Mouse (Mus musculus) CD4-positive, CD25-positive, alpha-beta regulatory T cell, adult 4 months (primary cell): ENCODE measurements at regions not wholly inside any gene's neighbourhood (a gene's known extent, or its start where the extent isn't known, plus 50 kb on each side); places are given as distances from the start of the nearest gene placed in this dataset.

Source experiments
- ATAC-seq: one replicate; pipeline ENCODE4 v1.8.0; 2017

DNA sequence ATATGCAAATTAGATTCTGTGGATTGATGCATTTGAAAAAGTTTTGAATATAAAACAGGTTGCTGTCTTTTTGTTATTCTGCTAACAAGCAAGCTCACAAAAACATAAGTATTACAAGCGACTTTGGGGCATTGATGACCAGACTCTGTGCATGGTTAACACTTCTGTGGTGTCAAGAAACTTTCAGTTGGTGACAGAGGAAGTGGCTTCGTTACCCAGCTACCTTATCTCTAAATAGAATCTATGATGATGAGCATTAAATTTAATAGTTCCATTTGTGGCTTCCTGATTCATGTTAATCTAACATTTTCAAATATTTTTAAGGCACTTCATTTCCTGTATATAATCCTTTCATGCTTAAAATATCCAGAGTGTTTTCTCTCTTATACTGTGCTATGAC is 100.8 kb downstream of the Tm2d1 start:
- ATAC-seq = peak; percentile 94

DNA sequence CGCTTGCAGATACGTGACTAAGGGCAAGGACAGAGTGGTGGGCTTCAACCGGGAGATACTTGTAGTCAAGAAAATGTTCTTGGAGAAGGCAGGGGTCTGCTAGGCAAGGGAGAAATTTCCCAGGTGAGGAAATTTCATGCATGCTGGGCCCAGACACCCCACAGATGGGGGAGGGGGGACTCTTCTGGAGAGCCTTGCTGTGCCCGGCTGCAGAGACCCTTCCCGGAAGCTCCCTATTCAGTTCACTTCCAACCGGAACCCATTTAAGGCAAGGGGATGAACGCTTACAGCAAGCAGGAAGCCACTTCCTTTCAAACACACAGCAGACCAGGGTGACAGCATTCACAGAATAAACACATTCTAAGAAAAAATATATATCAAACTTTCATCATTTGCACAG is 124.8 kb downstream of the Tm2d1 start:
- ATAC-seq = no peak

DNA sequence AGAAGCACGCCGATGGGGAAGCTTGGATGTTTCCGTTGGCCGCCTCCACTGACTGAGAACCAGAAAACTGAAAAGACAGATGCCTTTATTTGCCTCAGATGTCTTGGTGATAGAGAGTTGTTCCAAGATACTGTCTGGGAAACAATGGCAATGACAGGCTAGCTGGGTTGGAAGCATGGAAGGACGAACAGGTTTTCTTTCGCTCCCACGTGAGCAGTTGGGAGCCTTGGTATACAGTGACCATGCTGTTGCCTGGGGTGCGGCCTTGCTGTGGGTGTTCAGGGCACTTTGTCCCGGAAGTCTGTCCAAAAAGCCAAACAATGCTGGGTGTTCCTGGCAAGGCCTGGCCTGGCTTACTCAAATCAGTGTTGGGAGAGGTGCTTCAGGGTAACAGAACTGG is 125.4 kb downstream of the Tm2d1 start:
- ATAC-seq = no peak

DNA sequence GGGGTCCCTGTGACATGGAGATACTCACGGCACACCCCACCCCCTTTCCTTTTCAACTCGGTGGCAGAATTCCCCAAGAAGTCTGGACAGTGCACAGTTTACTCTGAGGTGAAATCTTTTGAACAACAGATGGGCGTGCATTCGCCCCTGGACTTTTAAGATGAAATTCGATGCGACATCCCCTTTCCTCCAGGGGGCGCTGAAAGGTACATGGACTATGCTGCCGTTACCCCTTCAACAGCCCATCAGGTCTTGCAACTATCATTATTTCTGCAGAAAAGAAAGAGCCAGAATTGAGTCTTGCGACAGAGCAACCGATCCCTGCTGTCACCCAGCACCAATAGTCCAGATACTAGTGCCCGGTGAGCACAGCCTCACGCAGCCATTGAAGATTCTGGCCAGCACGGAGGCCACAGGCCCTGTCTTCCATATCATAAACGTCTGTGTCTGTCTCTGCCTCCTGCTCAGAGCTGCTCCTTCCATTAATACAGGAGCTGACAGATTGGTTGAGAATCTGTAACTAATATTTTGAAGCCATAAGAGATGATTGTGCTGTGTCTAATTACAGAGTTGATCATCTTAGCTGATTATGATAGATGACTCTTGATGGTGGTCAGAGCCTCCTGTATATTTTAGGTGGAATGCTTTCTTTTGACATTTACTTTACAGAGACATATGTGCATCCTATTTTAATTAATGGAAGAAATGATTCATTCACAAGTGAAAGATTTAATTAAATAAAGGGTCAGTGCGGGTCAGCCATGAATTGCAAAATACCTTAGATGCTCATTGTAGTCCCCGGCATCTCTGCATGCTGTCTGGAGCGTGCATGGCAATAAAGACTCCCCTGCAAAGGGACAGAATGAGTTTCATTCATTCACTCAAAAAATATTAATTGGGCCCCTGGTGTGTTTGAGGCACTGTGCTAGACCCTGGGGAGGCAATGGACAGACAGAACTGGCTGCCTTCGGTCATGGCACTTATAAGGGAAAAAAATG is 128.0 kb downstream of the Tm2d1 start:
- ATAC-seq = peak; percentile 76

DNA sequence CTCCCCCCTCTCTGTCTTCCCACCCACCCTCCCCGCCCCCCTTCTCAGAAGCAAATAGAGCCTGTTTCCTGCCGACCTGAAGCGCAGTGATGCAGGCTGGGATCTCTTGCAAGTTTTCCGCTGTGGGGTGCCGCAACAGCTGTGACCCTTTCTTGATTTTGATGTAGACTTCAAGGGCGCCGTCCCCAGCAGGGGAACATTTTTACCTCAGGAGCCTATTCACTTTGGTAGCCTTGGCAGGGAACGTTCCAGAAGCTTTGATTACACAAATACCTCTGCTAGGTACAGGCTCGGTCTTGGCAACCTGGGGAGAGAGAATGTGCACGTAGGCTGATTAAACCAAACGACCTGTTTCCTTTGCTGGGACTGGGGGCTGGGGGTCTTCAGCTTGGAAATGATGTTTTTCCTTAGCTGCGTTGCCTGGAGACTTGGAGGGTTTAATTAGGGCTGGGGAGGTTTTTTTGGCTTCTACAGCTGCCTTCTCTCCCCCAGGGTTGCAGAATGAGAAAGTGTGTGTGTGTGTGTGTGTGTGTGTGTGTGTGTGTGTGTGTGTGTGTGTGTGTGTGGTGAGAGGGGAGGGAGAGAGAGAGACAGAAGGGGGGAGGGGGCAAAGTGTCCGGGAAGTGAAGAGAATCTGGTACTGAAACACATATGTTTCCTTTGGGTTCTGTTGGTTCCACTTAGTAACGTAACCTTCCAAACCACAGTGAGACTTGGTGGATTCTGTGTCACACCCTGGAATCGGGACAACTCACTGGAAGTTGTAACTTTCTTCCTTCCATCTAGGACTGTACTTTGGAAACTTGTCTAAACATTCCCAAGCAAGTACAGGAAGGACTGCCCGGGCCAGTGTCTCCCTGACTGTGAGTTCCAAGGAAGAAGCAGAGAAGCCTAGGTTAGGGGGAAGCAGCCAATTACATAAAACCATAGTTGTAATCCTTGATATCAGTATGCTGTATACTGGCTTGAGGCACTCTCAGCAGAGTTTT is 138.9 kb downstream of the Tm2d1 start:
- ATAC-seq = peak; percentile 64

DNA sequence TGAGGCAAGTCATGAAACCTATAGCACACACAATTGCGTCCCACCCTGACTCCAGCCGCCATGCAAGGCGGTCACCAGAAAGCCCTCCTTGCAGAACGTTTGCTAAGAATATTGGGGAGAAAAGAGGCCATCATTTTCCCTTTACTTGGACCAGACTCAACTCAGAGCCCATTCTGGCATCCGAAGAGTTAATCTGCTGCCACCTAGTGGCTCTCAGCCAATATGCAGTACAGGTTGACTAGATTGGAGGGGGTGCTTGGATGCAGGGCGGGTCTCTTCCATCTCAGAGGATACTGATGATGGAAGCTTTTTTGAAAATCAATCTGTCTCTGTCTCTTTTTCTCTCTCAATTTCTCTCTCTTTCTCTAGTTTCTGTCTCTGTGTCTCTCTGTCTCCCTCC is 139.6 kb downstream of the Tm2d1 start:
- ATAC-seq = peak; percentile 93

DNA sequence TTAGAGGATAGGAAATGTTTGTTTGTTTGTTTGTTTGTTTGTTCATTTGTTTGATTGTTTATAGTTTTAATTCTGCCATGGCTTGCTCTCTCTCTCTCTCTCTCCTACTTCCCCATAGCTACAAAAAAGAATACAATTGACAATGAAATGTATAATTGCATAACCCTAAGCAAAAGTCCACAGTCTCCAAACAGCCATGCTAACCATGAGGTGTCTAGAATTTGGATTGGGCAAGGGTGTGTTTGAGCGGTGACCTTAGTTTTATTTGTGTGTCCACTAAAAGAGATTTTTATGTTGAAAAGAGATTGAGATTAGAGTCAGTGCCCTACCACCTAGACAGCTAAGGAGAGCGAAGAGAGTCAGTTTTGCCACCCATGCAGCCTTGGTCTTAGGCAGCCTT is 141.2 kb downstream of the Tm2d1 start:
- ATAC-seq = no peak

DNA sequence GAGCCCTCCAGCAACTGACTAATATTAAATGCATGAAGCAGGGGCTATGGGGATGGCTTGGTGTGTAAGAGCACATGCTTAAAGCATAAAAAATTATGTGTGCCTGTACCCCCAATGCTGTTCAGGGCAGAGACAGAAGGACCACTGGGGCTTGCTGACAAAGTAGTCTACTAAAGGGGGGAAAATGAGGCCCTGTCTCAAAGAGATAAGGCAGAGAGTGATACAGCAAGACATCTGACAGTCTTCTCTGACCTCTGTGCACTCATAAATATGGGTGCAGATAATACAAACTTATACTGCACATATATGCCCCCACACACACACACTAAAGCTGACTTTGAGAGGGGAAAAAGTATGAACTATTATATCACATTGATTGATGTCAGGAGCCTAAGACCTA is 142.8 kb downstream of the Tm2d1 start:
- no peak for ATAC-seq

DNA sequence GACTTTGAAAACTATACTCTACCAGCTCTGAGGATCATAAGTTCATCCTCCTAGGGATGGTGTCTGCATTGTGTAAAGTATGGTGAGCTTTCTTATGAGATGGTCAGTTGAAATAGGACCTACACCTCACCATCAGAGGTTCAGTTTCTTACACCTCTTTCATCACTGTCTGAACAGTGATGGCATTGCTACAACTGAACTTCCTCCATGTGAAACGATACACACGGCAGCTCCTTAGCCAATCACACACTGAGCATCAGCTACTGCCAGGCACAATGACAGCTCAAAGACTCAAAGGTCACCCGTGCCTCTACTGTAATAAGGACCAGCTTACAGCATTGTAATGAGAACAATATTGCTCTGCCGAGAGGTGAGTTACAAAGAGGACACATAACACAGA is 145.0 kb downstream of the Tm2d1 start:
- ATAC-seq = no peak

DNA sequence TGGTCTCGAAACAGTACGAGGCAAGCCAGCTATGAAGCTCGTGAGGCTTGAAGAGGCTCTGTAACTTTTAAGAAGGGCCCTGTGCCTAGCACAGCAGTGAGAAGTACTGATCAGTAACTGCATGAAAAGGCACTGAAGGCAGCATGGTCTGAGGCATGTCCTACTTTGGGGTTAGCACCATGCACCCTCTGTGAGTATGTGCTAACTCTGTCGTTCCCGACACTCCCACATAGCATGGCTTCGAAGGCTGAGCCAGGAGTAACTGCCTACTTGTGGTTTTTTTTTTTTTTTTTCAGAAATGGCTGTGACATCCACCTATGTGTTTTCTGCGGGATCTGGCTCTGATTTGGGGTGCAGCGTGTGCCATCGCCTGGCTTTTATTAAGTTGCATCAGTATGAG is 145.6 kb downstream of the Tm2d1 start:
- ATAC-seq = no peak

DNA sequence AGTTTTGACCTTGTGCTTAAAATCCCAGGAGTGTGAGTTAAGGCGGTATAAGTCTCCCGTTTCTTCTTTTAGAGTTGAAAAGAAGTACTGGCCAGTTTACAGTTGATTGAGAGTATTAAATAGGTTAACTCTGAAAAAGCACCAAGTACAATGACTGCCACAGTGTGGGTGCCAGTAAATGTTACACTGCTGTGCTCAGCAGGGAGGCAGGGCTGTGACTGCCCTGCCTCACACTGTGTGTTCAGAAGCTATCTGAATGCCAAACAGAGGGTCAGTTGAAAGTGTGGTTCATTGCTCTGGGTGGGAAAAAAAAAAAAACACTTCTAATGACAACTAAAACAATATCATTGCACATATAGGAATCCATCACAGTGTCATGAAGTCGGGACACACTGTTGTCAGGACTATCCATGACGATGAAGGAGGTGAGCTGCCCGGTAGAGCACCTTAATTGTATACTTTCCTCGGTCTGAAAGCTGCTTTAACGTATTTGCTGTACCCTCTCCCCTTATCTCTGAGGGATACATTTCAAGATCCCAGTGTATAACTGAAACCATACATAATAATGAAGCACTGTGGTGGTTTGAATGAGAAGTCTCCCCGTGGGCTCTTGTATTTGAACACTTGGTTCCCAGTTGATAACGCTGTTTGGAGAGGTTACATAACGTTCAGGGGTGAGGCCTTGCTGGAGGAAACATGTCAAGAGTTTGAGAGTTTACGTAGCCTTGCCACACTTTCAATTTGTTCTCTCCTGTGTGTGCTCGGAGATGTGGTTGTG is 146.9 kb downstream of the Tm2d1 start:
- ATAC-seq = no peak

DNA sequence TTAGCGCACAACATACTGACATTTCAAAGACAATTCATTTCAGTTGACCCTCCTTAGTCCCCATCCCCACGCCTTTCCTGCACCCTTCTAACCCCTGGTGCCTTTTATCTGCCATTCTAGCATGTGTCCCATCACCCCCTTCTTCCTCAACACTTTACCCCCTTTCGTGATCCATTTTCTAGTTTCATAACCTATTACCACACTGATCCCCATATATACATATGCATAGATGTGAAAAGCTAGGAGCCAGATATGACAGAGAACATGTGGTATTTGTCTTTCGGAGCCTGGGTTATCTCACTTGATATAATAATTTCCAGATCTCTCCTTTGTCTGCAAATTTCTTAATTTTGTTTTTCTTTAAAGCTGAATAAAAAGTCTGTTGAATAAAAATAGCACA is 154.9 kb downstream of the Tm2d1 start:
- no peak for ATAC-seq

DNA sequence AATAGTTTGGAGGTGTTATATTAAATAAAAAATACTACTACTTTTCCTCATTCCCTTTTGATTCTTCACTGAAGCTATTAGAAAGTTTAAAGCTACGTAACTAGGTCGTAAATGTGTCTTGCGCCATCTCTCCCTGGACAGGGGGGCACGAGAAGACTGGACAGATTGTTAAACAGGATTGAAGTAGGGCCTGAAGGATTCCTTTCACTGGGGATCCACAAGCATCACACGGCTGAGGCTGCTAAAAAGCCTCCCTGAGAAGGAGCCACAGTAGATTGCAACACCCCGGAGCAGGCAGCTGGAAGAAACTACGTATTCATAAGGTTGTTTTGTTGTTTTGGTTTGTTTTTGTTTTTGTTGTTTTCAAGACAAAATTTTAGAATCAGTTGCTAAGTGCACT is 158.7 kb downstream of the Tm2d1 start:
- ATAC-seq = no peak

DNA sequence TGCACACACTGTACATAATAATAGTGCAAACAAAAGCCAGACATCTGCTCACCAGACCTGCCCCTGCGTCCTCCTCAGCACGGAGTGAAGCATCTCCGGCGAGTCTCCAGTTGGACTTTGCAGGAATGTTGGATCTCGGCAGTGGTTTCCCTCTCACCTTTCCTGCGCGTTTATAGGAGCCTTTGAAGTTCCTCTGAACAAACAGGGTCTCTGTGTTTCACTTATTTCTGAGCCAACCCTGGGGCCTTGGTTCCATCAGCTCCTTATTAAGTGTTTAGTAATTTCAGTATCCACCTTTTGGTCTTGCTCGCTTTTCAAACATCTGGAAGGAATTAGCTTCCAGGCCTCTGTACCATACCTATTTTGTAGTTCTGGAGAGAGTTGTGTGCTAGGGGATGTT is 159.7 kb downstream of the Tm2d1 start:
- ATAC-seq = no peak

DNA sequence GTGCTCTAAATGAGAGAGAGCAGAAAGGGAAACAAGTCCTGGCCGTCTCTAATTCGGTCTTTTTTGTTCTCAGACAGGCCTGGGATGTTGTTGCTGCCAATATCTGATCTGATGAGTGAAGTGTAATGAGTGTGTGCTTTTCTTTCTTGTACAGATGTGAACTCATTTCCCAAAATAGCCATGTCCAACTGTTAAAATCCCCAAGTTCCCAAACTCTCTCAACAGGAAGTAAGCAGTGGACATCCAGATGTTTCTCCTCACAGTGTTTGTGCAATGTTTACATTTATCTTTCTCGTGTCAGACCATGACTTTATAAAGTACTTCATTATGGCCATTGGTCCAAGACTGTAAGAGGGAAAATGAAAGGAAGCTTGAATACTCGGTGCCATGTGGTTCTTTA is 161.5 kb downstream of the Tm2d1 start:
- ATAC-seq = no peak

DNA sequence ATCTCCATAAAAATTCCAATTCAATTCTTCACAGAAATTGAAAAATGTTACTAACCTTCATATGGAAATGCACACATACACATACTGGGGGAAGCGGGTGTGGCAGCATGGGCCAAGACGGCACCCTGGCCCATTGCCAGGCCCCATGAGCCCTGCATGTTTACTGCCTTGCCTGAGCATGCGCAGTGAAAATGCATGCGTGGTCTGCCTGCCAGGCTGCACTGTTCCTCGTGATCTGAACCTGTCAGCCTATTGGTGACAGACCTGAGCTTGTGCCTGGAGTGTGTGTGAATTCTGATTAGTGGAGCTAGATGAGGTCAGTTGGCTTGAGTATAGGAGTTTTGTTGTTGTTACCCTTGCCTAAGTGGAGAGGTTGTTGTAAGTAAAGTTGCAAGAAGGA is 167.9 kb downstream of the Tm2d1 start:
- ATAC-seq = no peak

DNA sequence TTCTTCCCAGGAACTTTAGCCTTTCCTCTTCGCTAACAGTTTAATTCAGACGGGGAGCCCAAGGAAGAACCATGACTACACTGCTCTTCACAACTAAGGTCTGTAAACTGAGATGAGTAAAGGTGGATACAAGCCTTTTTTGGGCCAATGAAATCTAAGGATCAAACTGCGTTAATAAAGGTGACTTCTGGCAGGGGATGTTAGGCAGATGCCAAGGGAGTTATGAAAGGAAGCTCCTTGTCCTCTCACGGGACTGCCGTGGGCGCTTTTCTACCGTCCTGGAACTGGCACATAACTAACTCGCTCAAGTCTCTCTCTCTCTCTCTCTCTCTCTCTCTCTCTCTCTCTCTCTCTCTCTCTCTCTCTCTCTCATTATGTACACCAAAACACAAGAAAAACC is 175.7 kb downstream of the Tm2d1 start:
- ATAC-seq = no peak

DNA sequence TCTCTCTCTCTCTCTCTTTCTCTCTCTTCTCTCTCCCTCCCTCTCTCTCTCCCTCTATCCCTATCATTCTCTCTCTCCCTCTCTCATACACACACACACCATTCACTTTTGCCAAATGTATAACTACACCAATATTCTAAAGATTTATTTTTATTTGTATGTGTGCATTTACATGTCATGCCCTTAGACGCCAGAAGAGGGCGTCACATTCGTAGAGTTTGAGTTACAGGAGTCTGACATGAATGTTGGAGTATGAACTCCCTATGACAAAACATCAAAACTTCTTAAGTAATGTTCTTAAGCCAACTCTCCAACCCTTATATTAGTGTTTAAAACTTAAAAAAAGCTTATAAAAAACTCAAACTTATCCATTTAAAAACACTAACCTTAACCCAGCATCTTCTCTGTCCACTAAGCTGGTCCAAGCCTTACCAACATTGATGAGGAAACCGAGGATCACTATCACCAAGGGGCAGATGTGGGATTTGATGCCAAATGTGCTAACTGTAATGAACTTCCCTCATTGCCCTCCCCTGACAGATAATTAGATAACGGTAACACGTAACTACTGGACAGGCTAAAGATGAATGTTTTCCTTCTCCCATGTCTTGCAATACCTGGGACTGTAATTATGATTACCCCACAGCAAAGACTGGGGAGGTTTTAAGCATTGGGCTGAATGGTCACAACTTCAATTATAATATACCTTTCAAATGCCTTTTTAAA is 176.7 kb downstream of the Tm2d1 start:
- ATAC-seq = no peak

DNA sequence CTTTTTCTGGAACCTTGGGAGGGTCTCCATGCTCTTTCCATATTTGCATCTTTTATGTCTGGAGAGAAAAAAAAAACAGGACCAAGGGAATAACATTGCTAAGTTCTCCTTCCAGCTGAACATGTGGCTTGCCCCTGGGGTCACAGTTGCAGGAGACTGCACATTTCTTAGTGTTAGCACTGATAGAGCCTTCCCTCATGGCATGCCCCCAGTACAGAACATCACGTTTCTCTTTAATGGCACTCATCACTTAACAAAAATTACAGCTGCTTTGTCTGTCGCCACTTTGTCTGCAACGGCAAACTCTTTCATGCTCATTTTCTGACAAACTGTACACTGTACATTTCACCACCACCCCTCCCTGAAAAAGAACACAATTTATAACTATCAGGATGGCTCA is 180.0 kb downstream of the Tm2d1 start:
- no peak for ATAC-seq

DNA sequence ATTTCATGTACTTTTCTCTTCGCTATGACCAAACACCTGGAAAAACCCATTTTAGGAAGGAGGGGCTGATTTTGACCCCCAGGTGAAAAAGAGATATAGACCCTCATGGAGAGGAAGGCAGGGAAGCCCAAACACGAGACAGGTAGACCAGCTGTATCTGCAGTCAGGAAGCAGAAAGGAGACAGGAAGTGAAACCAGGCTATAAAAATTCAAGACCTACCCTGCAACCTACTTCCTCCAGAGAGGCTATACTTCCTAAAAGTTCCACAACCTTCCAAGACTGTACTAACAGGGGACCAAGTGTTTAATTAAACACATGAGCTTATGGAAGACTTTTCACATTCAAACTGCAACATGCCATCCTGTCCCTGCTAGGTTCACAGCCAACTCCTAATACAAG is 180.9 kb downstream of the Tm2d1 start:
- ATAC-seq = no peak

DNA sequence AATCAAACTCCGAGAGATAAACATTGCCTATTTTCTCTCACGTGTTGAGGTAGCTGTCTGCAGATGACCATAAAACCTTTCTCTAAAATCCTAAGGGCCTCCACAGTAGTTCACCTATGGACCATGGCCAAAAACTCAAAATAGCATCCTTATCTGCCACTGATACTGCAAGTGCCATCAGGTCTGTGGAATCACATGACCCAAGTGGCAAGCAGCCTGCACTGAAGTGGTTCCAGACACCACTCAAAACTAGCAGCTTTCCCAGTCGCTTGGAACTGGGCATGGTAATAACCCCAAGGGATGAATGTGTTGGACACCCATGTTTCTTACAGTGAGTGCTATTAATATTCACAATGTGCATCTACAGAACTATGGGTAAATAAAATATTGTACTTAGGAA is 182.0 kb downstream of the Tm2d1 start:
- ATAC-seq = no peak

DNA sequence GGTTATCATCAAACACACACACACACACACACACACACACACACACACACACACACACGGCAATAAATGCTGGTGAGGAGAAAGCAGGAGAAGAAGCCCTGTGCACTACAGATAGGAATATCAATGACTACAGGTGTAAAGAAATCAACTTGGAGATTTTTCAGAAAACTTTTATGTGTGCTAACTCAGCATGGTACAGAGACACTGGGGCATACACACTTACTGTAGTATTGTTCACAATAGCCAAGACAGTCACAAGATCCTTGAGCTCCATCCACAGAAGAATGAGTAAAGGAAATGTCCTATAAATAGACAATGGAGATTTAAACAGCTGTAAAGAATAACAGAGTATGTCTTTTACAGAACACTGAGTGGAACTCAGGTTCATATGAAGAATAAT is 182.4 kb downstream of the Tm2d1 start:
- no peak for ATAC-seq
